Mouse (Mus musculus) mesoderm, embryonic 11.5 days (tissue): Measurements from ENCODE around the gene Gm3402.
"Not testable (repeated sequence)": the region's sequence is repeated elsewhere in the genome, so short reads cannot be mapped to it uniquely, and the experiment has no call there.

Source experiments
- DNase-seq: peaks from one replicate; pipeline ENCODE4 v3.0.0-alpha.2; 2012; ENCODE audit warnings: low read depth, low spot score

Gm3402 gene

DNA sequence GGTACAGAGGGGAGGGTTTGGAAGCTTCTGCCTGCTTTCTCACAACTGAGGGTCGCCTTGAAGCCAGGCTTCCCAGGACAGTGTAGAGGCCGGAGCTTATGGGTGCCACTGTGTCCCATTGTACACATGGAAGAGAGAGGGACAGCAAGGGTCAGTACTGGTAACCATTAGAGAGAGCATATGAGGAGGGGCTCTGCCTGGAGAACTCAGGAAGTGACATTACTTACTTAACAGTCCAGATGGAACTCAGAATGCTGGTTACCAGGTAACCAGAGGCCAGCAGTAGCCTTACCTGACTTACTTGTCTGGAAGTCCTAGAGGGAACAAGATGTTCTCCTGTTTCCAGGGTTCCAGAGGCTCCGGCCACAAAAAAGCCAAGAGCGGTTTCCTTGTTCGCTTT, at the start of gene Gm3402:
Gene Gm3402 (plus strand): TSS at position 301 of the 400 bp plus-strand sequence.
- not testable (repeated sequence) for DNase-seq

DNA sequence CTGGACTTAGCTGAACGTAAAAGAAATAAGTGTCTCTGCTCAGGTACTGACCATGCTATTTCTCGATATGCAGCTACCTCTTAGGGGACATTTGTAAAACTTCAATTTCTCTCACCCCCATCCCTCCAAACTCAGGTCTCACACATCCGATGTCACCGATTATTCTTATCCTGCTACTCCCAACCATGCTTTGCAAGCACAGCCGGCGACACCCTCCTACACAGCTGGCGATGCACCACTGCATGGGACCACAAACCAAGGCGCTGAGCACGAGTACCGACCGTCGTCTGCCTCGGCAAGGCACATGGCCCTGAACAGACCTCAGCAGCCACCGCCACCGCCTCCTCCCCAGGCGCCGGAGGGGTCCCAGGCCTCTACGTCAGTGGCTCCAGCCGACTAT, 47.3 kb upstream of the Gm3402 start:
- no peak for DNase-seq

DNA sequence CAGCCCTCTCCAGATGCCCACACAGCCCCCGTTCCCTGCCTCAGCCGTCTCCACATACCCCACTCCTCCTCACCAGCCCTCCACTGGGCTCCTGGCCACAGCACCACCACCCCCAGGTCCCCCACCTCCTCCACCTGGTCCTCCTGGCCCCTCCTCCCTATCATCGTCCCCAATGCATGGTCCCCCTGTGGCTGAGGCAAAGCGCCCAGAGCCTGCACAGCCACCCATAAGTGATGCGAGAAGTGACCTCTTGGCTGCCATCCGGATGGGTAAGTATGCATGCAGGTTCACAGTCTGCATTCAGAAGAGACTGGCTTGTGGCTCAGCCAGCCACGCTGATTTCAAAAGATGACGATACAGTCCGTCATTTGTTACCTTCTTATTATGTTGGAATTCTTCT, 45.6 kb upstream of the Gm3402 start:
- no peak for DNase-seq

DNA sequence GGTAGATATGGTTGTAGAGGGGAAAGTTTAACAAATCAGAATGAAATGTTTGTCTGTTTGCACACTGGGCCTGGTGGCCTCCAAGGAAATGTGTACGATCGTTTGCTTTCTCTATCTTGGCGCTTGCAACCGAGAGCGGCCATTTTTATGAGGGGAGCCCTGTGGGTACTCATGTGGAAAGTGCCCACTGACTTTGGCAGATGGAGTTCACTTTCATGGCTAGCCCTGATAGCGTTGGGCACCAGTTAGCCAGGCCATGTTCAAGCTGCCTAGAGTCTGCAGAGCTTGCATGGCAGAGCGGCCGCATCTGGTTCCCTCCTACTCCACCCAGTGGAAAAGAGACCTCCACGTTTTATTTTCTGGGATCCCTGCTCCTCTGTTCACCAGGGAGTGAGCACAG, 43.1 kb upstream of the Gm3402 start:
- DNase-seq: no peak

DNA sequence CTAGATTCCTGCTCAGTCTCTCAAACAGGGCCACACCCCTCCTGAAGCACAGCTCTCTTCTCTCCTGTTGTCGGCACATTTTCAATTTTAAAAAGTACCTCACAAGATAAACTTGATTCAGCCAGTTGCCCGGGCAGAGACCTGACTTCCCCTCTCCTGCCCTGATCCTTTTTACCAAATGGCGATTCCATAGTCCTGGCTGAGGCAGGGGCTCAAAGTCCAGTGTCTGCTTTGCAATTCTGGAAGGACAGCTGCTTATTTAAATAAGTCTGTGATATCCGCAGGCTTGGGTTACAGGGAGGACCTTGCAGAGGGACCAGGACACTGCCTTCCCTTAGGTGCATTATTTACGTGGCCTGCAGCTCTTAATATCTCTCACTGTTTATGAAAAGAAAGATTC, 42.6 kb upstream of the Gm3402 start:
- no peak for DNase-seq

DNA sequence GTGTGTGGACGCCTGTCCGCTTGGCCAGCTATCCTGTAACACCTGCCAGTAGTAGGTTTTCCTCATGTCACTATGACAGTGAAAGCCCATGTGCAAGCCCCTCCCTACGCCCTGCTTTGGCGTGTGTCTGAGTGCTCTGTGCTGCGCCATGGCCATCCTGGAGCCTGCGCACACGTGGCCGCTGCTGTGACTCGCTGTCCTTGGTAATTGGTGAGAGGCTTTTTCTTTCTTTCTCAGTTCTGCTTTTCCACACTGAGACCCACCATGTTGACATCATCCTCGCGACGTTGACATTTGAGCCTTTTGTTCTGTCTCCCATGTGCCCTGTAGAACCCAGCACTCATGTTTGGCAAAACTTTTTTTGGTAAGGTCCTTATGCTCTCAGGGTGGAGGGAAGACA, 42.1 kb upstream of the Gm3402 start:
- DNase-seq: no peak

DNA sequence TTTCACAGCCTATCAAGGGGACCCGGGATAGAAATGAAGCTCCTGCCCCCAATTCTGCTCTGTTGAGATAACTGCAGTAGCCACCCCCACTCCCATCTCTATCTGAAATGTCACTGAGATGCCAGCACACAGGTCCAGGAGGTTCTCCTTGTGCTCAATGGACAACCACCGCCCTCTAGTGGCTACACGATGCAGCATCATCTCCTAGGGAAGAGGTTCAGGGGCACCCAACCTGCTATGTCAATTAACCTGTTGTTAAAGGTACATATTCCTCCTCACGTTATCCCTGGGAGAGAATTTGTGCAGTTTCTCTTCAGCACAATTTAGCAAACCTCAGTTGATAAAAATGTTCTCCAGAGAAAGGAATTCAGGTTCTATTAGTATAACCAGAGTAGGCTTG, 34.4 kb upstream of the Gm3402 start:
- not testable (repeated sequence) for DNase-seq

DNA sequence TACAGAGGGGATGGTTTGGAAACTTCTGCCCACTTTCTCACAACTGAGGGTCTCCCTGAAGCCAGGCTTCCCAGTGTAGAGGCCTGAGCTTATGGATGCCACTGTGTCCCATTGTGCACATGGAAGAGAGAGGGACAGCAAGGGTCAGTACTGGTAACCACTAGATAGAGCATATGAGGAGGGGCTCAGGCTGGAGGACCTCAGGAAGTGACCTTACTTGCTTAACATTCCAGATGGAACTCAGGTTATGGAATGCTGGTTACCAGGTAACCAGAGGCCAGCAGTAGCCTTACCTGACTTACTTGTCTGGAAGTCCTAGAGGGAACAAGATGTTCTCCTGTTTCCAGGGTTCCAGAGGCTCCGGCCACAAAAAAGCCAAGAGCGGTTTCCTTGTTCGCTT, 32.3 kb upstream of the Gm3402 start, which contains the start of gene Gm6408:
Gene Gm6408 (plus strand): TSS at position 301 of the 400 bp plus-strand sequence.
- DNase-seq: not testable (repeated sequence)

DNA sequence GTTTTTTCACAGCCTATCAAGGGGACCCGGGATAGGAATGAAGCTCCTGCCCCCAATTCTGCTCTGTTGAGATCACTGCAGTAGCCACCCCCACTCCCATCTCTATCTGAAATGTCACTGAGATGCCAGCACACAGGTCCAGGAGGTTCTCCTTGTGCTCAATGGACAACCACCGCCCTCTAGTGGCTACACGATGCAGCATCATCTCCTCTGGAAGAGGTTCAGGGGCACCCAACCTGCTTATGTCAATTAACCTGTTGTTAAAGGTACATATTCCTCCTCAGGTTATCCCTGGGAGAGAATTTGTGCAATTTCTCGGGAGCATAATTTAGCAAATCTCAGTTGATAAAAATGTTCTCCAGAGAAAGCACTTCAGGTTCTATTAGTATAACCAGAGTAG, 25.0 kb upstream of the Gm3402 start:
- peak; percentile 6 for DNase-seq

DNA sequence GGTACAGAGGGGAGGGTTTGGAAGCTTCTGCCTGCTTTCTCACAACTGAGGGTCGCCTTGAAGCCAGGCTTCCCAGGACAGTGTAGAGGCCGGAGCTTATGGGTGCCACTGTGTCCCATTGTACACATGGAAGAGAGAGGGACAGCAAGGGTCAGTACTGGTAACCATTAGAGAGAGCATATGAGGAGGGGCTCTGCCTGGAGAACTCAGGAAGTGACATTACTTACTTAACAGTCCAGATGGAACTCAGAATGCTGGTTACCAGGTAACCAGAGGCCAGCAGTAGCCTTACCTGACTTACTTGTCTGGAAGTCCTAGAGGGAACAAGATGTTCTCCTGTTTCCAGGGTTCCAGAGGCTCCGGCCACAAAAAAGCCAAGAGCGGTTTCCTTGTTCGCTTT, 22.9 kb upstream of the Gm3402 start, which contains the start of gene Gm6370:
Gene Gm6370 (plus strand): TSS at position 301 of the 400 bp plus-strand sequence.
- not testable (repeated sequence) for DNase-seq

DNA sequence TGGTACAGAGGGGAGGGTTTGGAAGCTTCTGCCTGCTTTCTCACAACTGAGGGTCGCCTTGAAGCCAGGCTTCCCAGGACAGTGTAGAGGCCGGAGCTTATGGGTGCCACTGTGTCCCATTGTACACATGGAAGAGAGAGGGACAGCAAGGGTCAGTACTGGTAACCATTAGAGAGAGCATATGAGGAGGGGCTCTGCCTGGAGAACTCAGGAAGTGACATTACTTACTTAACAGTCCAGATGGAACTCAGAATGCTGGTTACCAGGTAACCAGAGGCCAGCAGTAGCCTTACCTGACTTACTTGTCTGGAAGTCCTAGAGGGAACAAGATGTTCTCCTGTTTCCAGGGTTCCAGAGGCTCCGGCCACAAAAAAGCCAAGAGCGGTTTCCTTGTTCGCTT, 11.8 kb upstream of the Gm3402 start, which contains the start of gene 4930449I24Rik:
Gene 4930449I24Rik (plus strand): TSS at position 301 of the 400 bp plus-strand sequence.
- DNase-seq: not testable (repeated sequence)

DNA sequence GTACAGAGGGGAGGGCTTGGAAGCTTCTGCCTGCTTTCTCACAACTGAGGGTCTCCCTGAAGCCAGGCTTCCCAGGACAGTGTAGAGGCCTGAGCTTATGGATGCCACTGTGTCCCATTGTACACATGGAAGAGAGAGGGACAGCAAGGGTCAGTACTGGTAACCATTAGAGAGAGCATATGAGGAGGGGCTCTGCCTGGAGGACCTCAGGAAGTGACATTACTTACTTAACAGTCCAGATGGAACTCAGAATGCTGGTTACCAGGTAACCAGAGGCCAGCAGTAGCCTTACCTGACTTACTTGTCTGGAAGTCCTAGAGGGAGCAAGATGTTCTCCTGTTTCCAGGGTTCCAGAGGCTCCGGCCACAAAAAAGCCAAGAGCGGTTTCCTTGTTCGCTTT, 11.6 kb downstream of the Gm3402 start, which contains the start of gene Gm3404:
Gene Gm3404 (plus strand): TSS at position 301 of the 400 bp plus-strand sequence.
- not testable (repeated sequence) for DNase-seq

DNA sequence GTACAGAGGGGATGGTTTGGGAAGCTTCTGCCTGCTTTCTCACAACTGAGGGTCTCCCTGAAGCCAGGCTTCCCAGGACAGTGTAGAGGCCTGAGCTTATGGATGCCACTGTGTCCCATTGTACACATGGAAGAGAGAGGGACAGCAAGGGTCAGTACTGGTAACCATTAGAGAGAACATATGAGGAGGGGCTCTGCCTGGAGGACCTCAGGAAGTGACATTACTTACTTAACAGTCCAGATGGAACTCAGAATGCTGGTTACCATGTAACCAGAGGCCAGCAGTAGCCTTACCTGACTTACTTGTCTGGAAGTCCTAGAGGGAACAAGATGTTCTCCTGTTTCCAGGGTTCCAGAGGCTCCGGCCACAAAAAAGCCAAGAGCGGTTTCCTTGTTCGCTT, 23.4 kb downstream of the Gm3402 start, which contains the start of gene Gm3409:
Gene Gm3409 (plus strand): TSS at position 301 of the 400 bp plus-strand sequence.
- not testable (repeated sequence) for DNase-seq

DNA sequence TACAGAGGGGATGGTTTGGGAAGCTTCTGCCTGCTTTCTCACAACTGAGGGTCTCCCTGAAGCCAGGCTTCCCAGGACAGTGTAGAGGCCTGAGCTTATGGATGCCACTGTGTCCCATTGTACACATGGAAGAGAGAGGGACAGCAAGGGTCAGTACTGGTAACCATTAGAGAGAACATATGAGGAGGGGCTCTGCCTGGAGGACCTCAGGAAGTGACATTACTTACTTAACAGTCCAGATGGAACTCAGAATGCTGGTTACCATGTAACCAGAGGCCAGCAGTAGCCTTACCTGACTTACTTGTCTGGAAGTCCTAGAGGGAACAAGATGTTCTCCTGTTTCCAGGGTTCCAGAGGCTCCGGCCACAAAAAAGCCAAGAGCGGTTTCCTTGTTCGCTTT, 41.9 kb downstream of the Gm3402 start, which contains the start of gene Gm3415:
Gene Gm3415 (plus strand): TSS at position 301 of the 400 bp plus-strand sequence.
- DNase-seq: not testable (repeated sequence)

DNA sequence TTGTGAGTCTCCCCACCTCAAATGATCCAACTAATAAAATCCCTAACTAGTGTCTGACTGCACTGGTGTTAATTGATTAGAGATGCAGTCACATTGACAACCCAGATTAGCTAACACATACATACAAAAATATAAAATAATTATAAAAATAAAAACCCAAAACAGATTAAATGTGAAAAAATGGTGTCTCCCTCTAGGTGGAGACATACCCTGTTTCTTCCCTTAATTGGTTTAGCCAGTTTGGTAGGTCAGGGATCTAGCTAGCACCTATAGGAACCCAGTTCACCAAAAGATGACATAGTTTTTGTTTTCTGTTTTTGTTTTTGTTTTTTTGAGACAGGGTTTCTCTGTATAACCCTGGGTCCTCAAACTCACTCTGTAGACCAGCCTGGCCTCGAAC, 50.3 kb downstream of the Gm3402 start:
- no peak for DNase-seq
